Mouse (Mus musculus) colon, adult 2 months (tissue): ENCODE data around the gene Kcnn3. TPM values are rescaled to one million over a fixed set of nuclear protein-coding genes. Genes with fewer than 3 reads are reported as not detected.

Source experiments
- polyA plus RNA-seq: library from polyadenylated mRNA; depleted of rRNA; stranded (reverse); fragments of >200 nt; gene quantifications from 2 replicates; pipeline ENCODE4 v1.2.3, GENCODE M21; 2012; rRNA removed

Gene Kcnn3
- 8.4 and 9.0 TPM in 2 replicates for polyA plus RNA-seq

GRCm38 (mm10) chr3:89519894-89520293 is at the start of gene Kcnn3:
Kcnn3 (plus strand) TSS chr3:89520164.

GRCm38 (mm10) chr3:89714359-89715206 is 194.6 kb downstream of the Kcnn3 start, which contains the start of gene Adar:
Adar (plus strand) TSS chr3:89715022.

Other genes starting within 250 kb of the Kcnn3 start
- 254 and 375 TPM in 2 replicates for gene Slc50a1, start 249.6 kb upstream of the Kcnn3 start, polyA plus RNA-seq
- gene Efna1, start 239.0 kb upstream of the Kcnn3 start, polyA plus RNA-seq = 126 and 153 TPM in 2 replicates
- 9.3 and 13.3 TPM in 2 replicates for gene Efna3, start 197.2 kb upstream of the Kcnn3 start, polyA plus RNA-seq
- gene Efna4, start 182.1 kb upstream of the Kcnn3 start, polyA plus RNA-seq = 17.4 and 24.5 TPM in 2 replicates
- 211 and 244 TPM in 2 replicates for gene Adam15, start 170.2 kb upstream of the Kcnn3 start, polyA plus RNA-seq
- gene Dcst2, start 158.2 kb upstream of the Kcnn3 start, polyA plus RNA-seq = 0.67 and 1.0 TPM in 2 replicates
- gene Dcst1, start 154.9 kb upstream of the Kcnn3 start, polyA plus RNA-seq = 0.77 and 1.1 TPM in 2 replicates
- gene Zbtb7b, start 125.4 kb upstream of the Kcnn3 start, polyA plus RNA-seq = 214 and 219 TPM in 2 replicates
- gene Lenep, start 117.4 kb upstream of the Kcnn3 start, polyA plus RNA-seq = not detected in 2 replicates
- gene Flad1, start 108.3 kb upstream of the Kcnn3 start, polyA plus RNA-seq = 37.4 and 39.6 TPM in 2 replicates
- 9.7 and 11.2 TPM in 2 replicates for gene Cks1b, start 101.8 kb upstream of the Kcnn3 start, polyA plus RNA-seq
- 75.3 and 76.4 TPM in 2 replicates for gene Shc1, start 101.7 kb upstream of the Kcnn3 start, polyA plus RNA-seq
- gene Pygo2, start 90.0 kb upstream of the Kcnn3 start, polyA plus RNA-seq = 131 and 151 TPM in 2 replicates
- 90.6 and 98.9 TPM in 2 replicates for gene Pbxip1, start 83.5 kb upstream of the Kcnn3 start, polyA plus RNA-seq
- 18.7 and 31.3 TPM in 2 replicates for gene Pmvk, start 65.6 kb upstream of the Kcnn3 start, polyA plus RNA-seq
- gene Adar, start 194.9 kb downstream of the Kcnn3 start, polyA plus RNA-seq = 27.5 and 28.8 TPM in 2 replicates
- gene Chrnb2, start 244.5 kb downstream of the Kcnn3 start, polyA plus RNA-seq = 1.6 and 1.8 TPM in 2 replicates